Mouse (Mus musculus): Measurements from ENCODE around the gene Rapgef4. TPM values are rescaled to one million over a fixed set of nuclear protein-coding genes. Genes with fewer than 3 reads are reported as not detected.

The Rapgef4 gene
- polyA plus RNA-seq, 1 experiment: 20.4 TPM

- no peak for TF ChIP-seq CTCF (IDR thresholded peaks at IDR 0.05; ENCODE audit: borderline replicate concordance, extremely low read depth, insufficient read depth, insufficient read length)
- no peak for TF ChIP-seq POLR2A (IDR thresholded peaks at IDR 0.05; ENCODE audit: borderline replicate concordance, extremely low read depth, insufficient read depth, insufficient read length, poor library complexity, severe bottlenecking)
- no peak for DNase-seq (ENCODE audit: low read depth)
Observed at GRCm38 (mm10) chr2:72173844-72174243, 192.8 kb downstream of the Rapgef4 start.

GRCm38 (mm10) chr2:72175536-72175935 lies 194.5 kb downstream of the Rapgef4 start:
- no peak for TF ChIP-seq CTCF (IDR thresholded peaks at IDR 0.05; ENCODE audit: borderline replicate concordance, extremely low read depth, insufficient read depth, insufficient read length)
- no peak for TF ChIP-seq POLR2A (IDR thresholded peaks at IDR 0.05; ENCODE audit: borderline replicate concordance, extremely low read depth, insufficient read depth, insufficient read length, poor library complexity, severe bottlenecking)
- DNase-seq (ENCODE audit: low read depth): peak; percentile 29

- no peak for DNase-seq (ENCODE audit: low read depth)
- TF ChIP-seq CTCF (IDR thresholded peaks at IDR 0.05; ENCODE audit: borderline replicate concordance, extremely low read depth, insufficient read depth, insufficient read length): no peak
- TF ChIP-seq POLR2A (IDR thresholded peaks at IDR 0.05; ENCODE audit: borderline replicate concordance, extremely low read depth, insufficient read depth, insufficient read length, poor library complexity, severe bottlenecking): no peak
Observed at GRCm38 (mm10) chr2:72175971-72176370, 194.9 kb downstream of the Rapgef4 start.

- TF ChIP-seq POLR2A (IDR thresholded peaks at IDR 0.05; ENCODE audit: borderline replicate concordance, extremely low read depth, insufficient read depth, insufficient read length, poor library complexity, severe bottlenecking): no peak
- no peak for TF ChIP-seq CTCF (IDR thresholded peaks at IDR 0.05; ENCODE audit: borderline replicate concordance, extremely low read depth, insufficient read depth, insufficient read length)
- DNase-seq (ENCODE audit: low read depth): peak; percentile 68
Observed at GRCm38 (mm10) chr2:72177214-72178023, 196.4 kb downstream of the Rapgef4 start.

- DNase-seq (ENCODE audit: low read depth): no peak
Observed at GRCm38 (mm10) chr2:72178025-72178424, 197.0 kb downstream of the Rapgef4 start.

GRCm38 (mm10) chr2:72178515-72178914 lies 197.5 kb downstream of the Rapgef4 start:
- TF ChIP-seq POLR2A (IDR thresholded peaks at IDR 0.05; ENCODE audit: borderline replicate concordance, extremely low read depth, insufficient read depth, insufficient read length, poor library complexity, severe bottlenecking) (no peak), CTCF (IDR thresholded peaks at IDR 0.05; ENCODE audit: borderline replicate concordance, extremely low read depth, insufficient read depth, insufficient read length) (no peak)
- DNase-seq (ENCODE audit: low read depth): peak; percentile 71

More at GRCm38 (mm10) chr2:72178025-72178424, 197.0 kb downstream of the Rapgef4 start:
- TF ChIP-seq CTCF (IDR thresholded peaks at IDR 0.05; ENCODE audit: borderline replicate concordance, extremely low read depth, insufficient read depth, insufficient read length) (no peak), POLR2A (IDR thresholded peaks at IDR 0.05; ENCODE audit: borderline replicate concordance, extremely low read depth, insufficient read depth, insufficient read length, poor library complexity, severe bottlenecking) (no peak)

- DNase-seq (ENCODE audit: low read depth): no peak
- TF ChIP-seq CTCF (IDR thresholded peaks at IDR 0.05; ENCODE audit: borderline replicate concordance, extremely low read depth, insufficient read depth, insufficient read length) (no peak), POLR2A (IDR thresholded peaks at IDR 0.05; ENCODE audit: borderline replicate concordance, extremely low read depth, insufficient read depth, insufficient read length, poor library complexity, severe bottlenecking) (no peak)
Observed at GRCm38 (mm10) chr2:72179600-72180301, 198.7 kb downstream of the Rapgef4 start.

- no peak for DNase-seq (ENCODE audit: low read depth)
- TF ChIP-seq POLR2A (IDR thresholded peaks at IDR 0.05; ENCODE audit: borderline replicate concordance, extremely low read depth, insufficient read depth, insufficient read length, poor library complexity, severe bottlenecking): no peak
- no peak for TF ChIP-seq CTCF (IDR thresholded peaks at IDR 0.05; ENCODE audit: borderline replicate concordance, extremely low read depth, insufficient read depth, insufficient read length)
Observed at GRCm38 (mm10) chr2:72181443-72181842, 200.4 kb downstream of the Rapgef4 start.

- no peak for DNase-seq (ENCODE audit: low read depth)
Observed at GRCm38 (mm10) chr2:72183751-72184150, 202.7 kb downstream of the Rapgef4 start.

GRCm38 (mm10) chr2:72196190-72196965 lies 215.3 kb downstream of the Rapgef4 start:
- no peak for TF ChIP-seq CTCF (IDR thresholded peaks at IDR 0.05; ENCODE audit: borderline replicate concordance, extremely low read depth, insufficient read depth, insufficient read length)
- no peak for TF ChIP-seq POLR2A (IDR thresholded peaks at IDR 0.05; ENCODE audit: borderline replicate concordance, extremely low read depth, insufficient read depth, insufficient read length, poor library complexity, severe bottlenecking)
- DNase-seq (ENCODE audit: low read depth): no peak

More at GRCm38 (mm10) chr2:72183751-72184150, 202.7 kb downstream of the Rapgef4 start:
- no peak for TF ChIP-seq CTCF (IDR thresholded peaks at IDR 0.05; ENCODE audit: borderline replicate concordance, extremely low read depth, insufficient read depth, insufficient read length)
- no peak for TF ChIP-seq POLR2A (IDR thresholded peaks at IDR 0.05; ENCODE audit: borderline replicate concordance, extremely low read depth, insufficient read depth, insufficient read length, poor library complexity, severe bottlenecking)

- DNase-seq (ENCODE audit: low read depth): no peak
- TF ChIP-seq CTCF (IDR thresholded peaks at IDR 0.05; ENCODE audit: borderline replicate concordance, extremely low read depth, insufficient read depth, insufficient read length) (peak; percentile 18; the same call in 1 of the 2 replicates), POLR2A (IDR thresholded peaks at IDR 0.05; ENCODE audit: borderline replicate concordance, extremely low read depth, insufficient read depth, insufficient read length, poor library complexity, severe bottlenecking) (no peak)
Observed at GRCm38 (mm10) chr2:72197026-72197425, 216.0 kb downstream of the Rapgef4 start.

Data from brain, embryonic 14.5 days (tissue).